Mouse (Mus musculus): ENCODE data around the gene Nelfe.
"Not testable (repeated sequence)": the region's sequence is repeated elsewhere in the genome, so short reads cannot be mapped to it uniquely, and the experiment has no call there.

Nelfe gene

GRCm38 (mm10) chr17:34849722-34850516 is at the start of gene Nelfe, which contains the start of gene Skiv2l:
Nelfe (plus strand) TSS chr17:34850391.
Skiv2l (minus strand) TSS chr17:34850210.
- DNase-seq (ENCODE audit: extremely low read depth, low read depth) = peak; percentile 84

DNA sequence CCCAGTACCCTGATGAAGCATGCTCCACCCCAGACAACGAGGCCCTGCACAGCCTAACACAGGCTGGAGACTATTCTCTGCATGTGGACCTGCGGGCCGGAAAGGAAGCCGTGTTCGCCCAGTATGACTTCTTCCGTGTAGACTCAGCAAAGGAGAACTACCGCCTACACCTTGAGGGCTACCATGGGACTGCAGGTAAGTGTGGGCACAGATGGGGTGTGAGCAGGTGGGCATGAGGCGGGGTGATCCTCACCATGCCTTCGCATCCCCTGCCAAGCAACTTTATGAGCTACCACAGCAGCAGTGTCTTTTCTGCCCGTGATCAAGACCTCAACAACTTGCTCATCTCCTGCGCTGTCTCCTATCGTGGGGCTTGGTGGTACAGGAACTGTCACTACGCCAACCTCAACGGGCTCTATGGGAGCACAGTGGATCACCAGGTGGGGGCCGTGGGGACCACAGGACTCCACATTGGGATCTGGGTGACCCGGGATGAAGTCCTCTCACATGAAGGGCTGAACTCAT is 49.3 kb upstream of the Nelfe start:
- not testable (repeated sequence) for DNase-seq (ENCODE audit: extremely low read depth, low read depth)

DNA sequence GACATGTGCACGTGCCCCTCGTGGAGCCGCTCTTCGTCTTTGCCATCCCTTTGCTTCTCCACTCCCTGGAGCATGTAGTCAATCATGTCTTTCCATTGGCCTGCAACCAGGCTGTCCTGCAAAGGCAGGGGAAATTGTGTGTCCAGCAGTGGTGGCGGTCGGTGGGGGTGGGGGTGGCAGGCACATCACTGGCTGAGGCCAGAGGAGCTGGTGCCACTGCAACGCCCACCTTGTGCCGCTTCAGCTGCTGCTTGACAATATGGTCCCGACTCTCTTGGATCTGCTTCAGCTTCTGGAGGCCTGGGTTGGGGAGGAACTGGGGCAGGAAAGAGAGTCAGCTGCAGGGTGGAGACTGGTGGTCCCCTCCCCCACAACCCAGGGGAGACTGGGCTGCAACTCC is 47.4 kb upstream of the Nelfe start:
- not testable (repeated sequence) for DNase-seq (ENCODE audit: extremely low read depth, low read depth)

DNA sequence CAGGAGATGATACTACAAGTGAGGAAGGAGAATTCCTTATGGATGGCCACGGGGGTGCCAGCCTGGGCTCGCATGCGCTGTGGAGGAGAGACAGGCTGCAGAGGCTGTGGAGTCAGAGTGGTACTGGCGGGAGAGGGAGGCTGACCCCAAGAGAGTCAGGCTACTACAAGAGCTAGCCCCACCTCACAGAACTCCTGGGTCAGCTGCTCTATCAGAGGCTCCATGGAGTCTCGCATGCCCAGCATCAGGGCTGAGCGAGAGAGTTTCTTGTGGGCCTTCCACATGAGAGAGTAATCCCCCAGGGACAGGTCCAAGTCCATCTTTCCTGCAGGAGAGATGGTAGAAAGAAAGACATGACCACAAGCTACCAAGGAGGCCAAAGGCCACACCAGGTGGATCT is 46.8 kb upstream of the Nelfe start:
- not testable (repeated sequence) for DNase-seq (ENCODE audit: extremely low read depth, low read depth)

DNA sequence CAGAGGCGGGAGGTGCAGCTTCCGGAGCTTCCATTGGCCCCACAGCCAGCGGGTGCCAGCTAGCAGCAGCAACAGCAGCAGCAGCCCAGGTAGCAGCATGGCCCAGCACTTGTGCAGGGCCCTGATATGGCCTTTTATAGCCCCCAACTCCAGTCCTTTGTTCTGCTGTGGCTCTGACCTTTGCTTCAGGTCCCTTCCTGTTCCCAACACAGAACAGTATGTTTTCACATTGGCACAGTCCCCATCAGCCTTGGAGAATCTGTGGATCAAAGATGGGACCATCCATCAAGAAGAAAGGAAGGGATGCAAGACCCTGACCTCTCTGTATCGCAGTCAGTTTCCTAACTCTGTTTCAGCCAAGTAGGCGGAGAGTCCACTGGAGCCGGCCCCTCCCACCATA is 45.9 kb upstream of the Nelfe start, which contains the start of gene Cyp21a1:
Gene Cyp21a1, minus strand, starts transcription at position 261 of the 400 bp plus-strand sequence.
- DNase-seq (ENCODE audit: extremely low read depth, low read depth) = not testable (repeated sequence)

DNA sequence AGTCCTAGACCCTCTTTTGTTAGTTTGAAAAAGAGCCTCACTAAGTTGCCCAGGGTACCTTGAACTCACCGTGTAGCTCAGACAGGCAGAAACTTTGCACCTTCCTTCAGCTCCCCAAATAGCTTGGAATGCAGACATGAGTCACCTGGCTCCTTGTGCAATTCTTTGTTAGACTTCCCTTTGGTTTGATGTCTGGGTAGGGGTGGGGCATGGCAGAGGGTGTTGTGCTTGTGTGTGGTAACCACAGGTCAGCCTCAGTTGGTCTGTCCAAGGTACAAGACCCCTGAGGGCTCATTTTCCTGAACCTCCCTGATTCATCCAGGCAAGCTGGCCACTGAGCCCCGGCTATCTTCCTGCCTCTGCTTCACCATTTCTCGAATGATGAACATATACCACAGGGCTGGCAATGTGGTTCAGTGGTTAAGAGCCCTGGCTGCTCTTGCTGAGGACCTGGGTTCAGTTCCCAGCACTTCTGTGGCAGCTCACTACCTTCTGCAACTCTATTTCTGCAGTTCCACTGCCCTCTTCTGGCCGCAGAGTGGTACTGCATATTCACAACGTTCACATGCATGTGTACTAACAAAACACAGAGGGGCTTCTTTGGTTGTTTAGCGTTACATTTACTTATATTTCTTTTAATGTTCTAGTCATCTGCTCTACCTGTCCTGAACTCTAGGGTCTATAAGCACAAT is 45.2 kb upstream of the Nelfe start:
- DNase-seq (ENCODE audit: extremely low read depth, low read depth) = peak; percentile 4

GRCm38 (mm10) chr17:34807176-34807575 is 43.0 kb upstream of the Nelfe start:
- no peak for DNase-seq (ENCODE audit: extremely low read depth, low read depth)

GRCm38 (mm10) chr17:34808599-34809205 is 41.5 kb upstream of the Nelfe start:
- DNase-seq (ENCODE audit: extremely low read depth, low read depth) = no peak

DNA sequence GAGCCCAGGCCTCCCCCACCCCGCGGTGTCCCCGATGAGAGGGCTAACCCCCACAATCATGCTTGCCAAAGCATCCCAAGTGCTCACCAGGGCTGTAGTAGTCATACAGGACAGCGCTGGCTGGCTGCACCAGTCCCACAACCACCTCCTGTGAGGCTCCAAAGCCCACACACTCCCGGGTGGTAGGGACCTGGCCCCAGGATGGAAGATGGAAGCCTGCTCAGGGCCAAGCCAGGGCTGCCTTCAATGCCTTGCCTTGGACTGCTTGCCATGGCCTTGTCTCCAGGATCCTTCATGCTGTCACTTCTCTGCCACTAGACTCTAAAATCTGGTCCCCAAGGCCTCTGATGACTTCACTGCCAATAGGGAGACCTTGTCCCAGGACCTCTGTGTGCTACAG is 39.8 kb upstream of the Nelfe start:
- DNase-seq (ENCODE audit: extremely low read depth, low read depth) = not testable (repeated sequence)

- DNase-seq (ENCODE audit: extremely low read depth, low read depth) = not testable (repeated sequence)
These were observed 39.4 kb upstream of the Nelfe start for GRCm38 (mm10) chr17:34810811-34811210.

DNA sequence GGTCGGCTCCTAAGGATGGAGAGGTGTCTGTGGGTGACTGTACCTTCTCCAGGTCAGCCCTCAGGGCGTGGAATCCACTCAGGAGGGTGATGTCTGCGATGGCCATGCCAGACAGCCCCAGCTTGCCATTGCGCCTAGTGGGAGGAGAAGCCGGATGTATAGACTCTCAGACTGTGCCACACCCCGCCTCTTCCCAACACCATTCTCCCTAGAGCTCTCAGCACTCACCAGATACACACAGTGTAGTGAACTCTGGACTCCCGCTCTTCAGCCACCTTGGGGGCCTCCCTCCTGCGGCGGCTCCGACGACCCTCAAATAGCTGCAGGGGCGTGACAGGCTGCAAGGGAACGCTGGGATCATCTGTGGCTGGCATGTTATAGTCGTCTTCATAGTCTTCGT is 38.9 kb upstream of the Nelfe start:
- no peak for DNase-seq (ENCODE audit: extremely low read depth, low read depth)

DNA sequence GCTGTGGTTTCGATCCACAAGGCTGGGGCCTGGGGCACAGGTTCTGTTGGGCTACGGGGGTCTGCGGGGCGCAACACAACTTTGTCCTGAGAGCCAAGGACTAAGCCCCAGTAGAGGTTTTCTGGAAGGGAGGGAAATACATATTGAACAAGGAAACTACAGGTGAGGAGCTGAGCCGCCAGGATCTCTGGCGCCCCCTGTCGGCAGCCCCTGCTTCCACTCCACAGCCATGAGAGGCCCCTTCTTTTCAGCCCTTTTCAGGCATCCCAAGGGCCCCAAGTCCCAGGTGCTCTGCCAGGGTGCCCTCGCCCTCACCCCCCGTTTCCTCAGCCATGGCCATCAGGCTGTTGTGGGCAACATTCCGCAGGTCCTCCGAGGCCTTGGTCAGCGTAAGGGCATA is 36.4 kb upstream of the Nelfe start:
- DNase-seq (ENCODE audit: extremely low read depth, low read depth) = not testable (repeated sequence)

GRCm38 (mm10) chr17:34814818-34815370 is 35.3 kb upstream of the Nelfe start:
- DNase-seq (ENCODE audit: extremely low read depth, low read depth) = no peak

GRCm38 (mm10) chr17:34830776-34831175 is 19.4 kb upstream of the Nelfe start:
- not testable (repeated sequence) for DNase-seq (ENCODE audit: extremely low read depth, low read depth)

GRCm38 (mm10) chr17:34836155-34836855 is 13.9 kb upstream of the Nelfe start:
- DNase-seq (ENCODE audit: extremely low read depth, low read depth) = no peak

DNA sequence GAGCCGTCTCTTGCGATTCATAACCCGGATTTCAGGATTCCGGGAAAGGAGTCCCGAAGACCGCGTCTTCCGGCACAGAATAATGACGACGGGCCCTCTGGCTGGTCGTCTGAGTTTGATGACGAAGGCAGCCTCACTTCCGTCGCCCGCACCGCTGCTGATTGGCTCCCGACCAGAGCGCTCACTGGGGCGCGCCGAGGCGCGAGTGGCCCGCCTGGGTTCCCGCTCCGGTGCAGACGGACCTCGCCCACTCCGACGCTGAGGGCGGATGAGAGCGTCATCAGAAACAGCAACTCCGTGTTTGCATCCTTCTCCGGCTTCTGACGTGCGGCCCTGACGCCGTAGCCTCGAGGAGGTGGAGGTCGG is 13.4 kb upstream of the Nelfe start, which contains the start of the genes Stk19 and Dxo:
Gene Stk19, minus strand, starts transcription at position 90 of the 366 bp plus-strand sequence.
Gene Dxo, plus strand, starts transcription at position 164 of the 366 bp plus-strand sequence.
- peak; percentile 89 for DNase-seq (ENCODE audit: extremely low read depth, low read depth)

GRCm38 (mm10) chr17:34837464-34838324 is 12.5 kb upstream of the Nelfe start:
- DNase-seq (ENCODE audit: extremely low read depth, low read depth) = no peak

DNA sequence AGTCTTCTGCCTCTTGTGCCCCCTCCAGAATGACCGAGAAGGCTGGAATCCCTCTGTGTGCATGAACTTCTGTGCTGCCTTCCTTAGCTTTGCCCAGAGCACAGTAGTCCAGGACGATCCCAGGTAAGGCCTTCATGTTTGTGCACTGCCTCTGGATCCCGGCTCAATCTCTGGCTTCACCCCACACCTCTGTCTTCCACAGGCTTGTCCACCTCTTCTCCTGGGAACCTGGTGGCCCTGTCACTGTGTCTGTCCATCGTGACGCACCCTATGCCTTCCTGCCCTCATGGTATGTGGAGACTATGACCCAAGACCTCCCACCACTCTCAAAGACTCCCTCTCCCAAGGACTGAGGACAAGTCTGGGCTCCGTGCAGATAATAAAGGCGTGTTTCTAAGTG is 11.4 kb upstream of the Nelfe start:
- no peak for DNase-seq (ENCODE audit: extremely low read depth, low read depth)

DNA sequence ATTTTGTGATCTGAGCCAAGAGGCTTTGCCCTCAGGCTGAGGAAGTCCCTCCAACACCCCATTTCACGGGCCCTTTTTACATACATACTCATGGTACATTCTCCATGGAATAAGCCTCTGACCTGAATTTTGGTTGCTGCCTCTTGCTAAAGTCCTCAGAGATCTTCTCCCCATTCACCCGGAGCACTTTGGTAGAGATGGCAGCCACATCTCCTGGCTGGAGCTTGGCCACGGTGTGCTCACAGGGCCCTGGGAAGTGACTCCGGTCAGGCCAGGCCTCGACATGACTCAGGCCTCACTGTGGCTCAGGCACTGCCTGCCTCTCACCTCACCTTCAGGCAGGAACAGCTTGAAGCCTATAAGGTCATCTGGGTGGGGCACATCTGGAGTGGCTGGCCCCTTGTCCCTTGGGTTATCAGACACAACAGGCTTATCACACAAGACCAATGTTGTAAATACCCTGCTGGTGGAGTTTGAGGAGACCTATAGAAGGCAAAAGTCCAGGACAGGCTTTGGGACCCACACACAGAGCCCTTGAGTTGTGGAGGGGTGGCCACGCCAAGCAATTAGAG is 9.4 kb upstream of the Nelfe start:
- DNase-seq (ENCODE audit: extremely low read depth, low read depth) = no peak
